Mouse (Mus musculus): Measurements from ENCODE around the gene Stxbp2.

Stxbp2 gene

GRCm38 (mm10) chr8:3631478-3631875 is 722 bp downstream of the Stxbp2 start:
- DNase-seq (ENCODE audit: low read depth, low spot score): peak; percentile 75

GRCm38 (mm10) chr8:3645804-3646203 is 15.0 kb downstream of the Stxbp2 start:
- peak; percentile 78 for DNase-seq (ENCODE audit: low read depth, low spot score)

GRCm38 (mm10) chr8:3646824-3647531 is 16.2 kb downstream of the Stxbp2 start:
- DNase-seq (ENCODE audit: low read depth, low spot score): no peak

GRCm38 (mm10) chr8:3647561-3647960 is 16.8 kb downstream of the Stxbp2 start:
- no peak for DNase-seq (ENCODE audit: low read depth, low spot score)

GRCm38 (mm10) chr8:3648268-3648667 is 17.5 kb downstream of the Stxbp2 start:
- no peak for DNase-seq (ENCODE audit: low read depth, low spot score)

GRCm38 (mm10) chr8:3648990-3649389 is 18.2 kb downstream of the Stxbp2 start:
- DNase-seq (ENCODE audit: low read depth, low spot score): no peak

GRCm38 (mm10) chr8:3652845-3653244 is 22.1 kb downstream of the Stxbp2 start:
- no peak for DNase-seq (ENCODE audit: low read depth, low spot score)

GRCm38 (mm10) chr8:3654726-3655508 is 24.2 kb downstream of the Stxbp2 start:
- no peak for DNase-seq (ENCODE audit: low read depth, low spot score)

- DNase-seq (ENCODE audit: low read depth, low spot score): no peak
Observed at GRCm38 (mm10) chr8:3655526-3655925, 24.8 kb downstream of the Stxbp2 start, which contains the start of gene Retn. Retn (plus strand) TSS chr8:3655770.

GRCm38 (mm10) chr8:3656725-3657381 is 26.1 kb downstream of the Stxbp2 start:
- no peak for DNase-seq (ENCODE audit: low read depth, low spot score)

GRCm38 (mm10) chr8:3660889-3661288 is 30.1 kb downstream of the Stxbp2 start:
- DNase-seq (ENCODE audit: low read depth, low spot score): no peak

GRCm38 (mm10) chr8:3664405-3664804 is 33.6 kb downstream of the Stxbp2 start:
- no peak for DNase-seq (ENCODE audit: low read depth, low spot score)

- no peak for DNase-seq (ENCODE audit: low read depth, low spot score)
Observed at GRCm38 (mm10) chr8:3665507-3665906, 34.8 kb downstream of the Stxbp2 start, which contains the start of gene Mcemp1. Mcemp1 (plus strand) TSS chr8:3665754.

GRCm38 (mm10) chr8:3670388-3670787 is 39.6 kb downstream of the Stxbp2 start:
- DNase-seq (ENCODE audit: low read depth, low spot score): no peak

- peak; percentile 89 for DNase-seq (ENCODE audit: low read depth, low spot score)
Observed at GRCm38 (mm10) chr8:3671980-3672491, 41.3 kb downstream of the Stxbp2 start, which contains the start of gene Fcor. Fcor (minus strand) TSS chr8:3672362.

- DNase-seq (ENCODE audit: low read depth, low spot score): no peak
Observed at GRCm38 (mm10) chr8:3674671-3675070, 43.9 kb downstream of the Stxbp2 start.

- DNase-seq (ENCODE audit: low read depth, low spot score): peak; percentile 98
Observed at GRCm38 (mm10) chr8:3676131-3676992, 45.6 kb downstream of the Stxbp2 start, which contains the start of gene Trappc5. Trappc5 (plus strand) TSS chr8:3676299.

- DNase-seq (ENCODE audit: low read depth, low spot score): peak; percentile 68
Observed at GRCm38 (mm10) chr8:3676993-3677579, 46.3 kb downstream of the Stxbp2 start.

- DNase-seq (ENCODE audit: low read depth, low spot score): no peak
Observed at GRCm38 (mm10) chr8:3678831-3679230, 48.1 kb downstream of the Stxbp2 start.

- no peak for DNase-seq (ENCODE audit: low read depth, low spot score)
Observed at GRCm38 (mm10) chr8:3679236-3679635, 48.5 kb downstream of the Stxbp2 start.

GRCm38 (mm10) chr8:3679656-3680055 is 48.9 kb downstream of the Stxbp2 start:
- DNase-seq (ENCODE audit: low read depth, low spot score): no peak
